ENCODE assay signal across 10 mouse cellular contexts in genomic region chr7:48894152-48894551, GRCm38 (mm10). TPM values are rescaled to one million over a fixed set of nuclear protein-coding genes. Genes with fewer than 3 reads are reported as not detected.
DNase-seq lines count a peak whose midpoint lies in the region; ATAC-seq and TF ChIP-seq lines count a peak whose summit lies in the region.
"Had no signal": no experiment of that assay in that cellular context is flagged by ENCODE, and none has a peak within 500 bp of the region (broad histone marks: within the 10 kb centered on the region; RNA-seq: fewer than 3 reads in every experiment).

No protein-coding gene starts in this region.

- no peak for ATAC-seq in kidney, postnatal 0 days (replicated peaks; ENCODE audit: low FRiP score, low read depth)
- 0 out of 2 replicates have a peak, but pooled peaks have one; percentile 36 for ATAC-seq in liver, embryonic 11.5 days (replicated peaks; ENCODE audit: low FRiP score)

- H3K4me3 ChIP-seq in kidney, postnatal 0 days (replicated peaks; ENCODE audit: low read depth, low read length) = no peak overlapping the region
- no peak overlapping the region for H3K4me3 ChIP-seq in liver, embryonic 11.5 days (ENCODE audit: low read depth, low read length)
- H3K4me3 ChIP-seq: embryonic facial prominence, embryonic 15.5 days; midbrain, embryonic 12.5 days had no signal

- TF ChIP-seq CTCF in kidney, postnatal 0 days (IDR thresholded peaks at IDR 0.05; ENCODE audit: low read depth) = peak; percentile 93

- no peak overlapping the region for H3K27ac ChIP-seq in kidney, postnatal 0 days
- H3K27ac ChIP-seq in liver, embryonic 11.5 days (ENCODE audit: low read depth, low read length) = no peak overlapping the region
- H3K27ac ChIP-seq: embryonic facial prominence, embryonic 15.5 days; midbrain, embryonic 12.5 days had no signal

- no peak overlapping the region for H3K9ac ChIP-seq in kidney, postnatal 0 days (ENCODE audit: low read depth, low read length)
- no peak overlapping the region for H3K9ac ChIP-seq in liver, embryonic 11.5 days (ENCODE audit: low read depth, low read length)
- H3K9ac ChIP-seq: embryonic facial prominence, embryonic 15.5 days; midbrain, embryonic 12.5 days had no signal

- H3K27me3 ChIP-seq in kidney, postnatal 0 days (ENCODE audit: insufficient read depth, low read length) = peaks cover 4% of the 10 kb centered on the region; the same call in 1 of the 2 replicates
- H3K27me3 ChIP-seq in liver, embryonic 11.5 days (replicated peaks; ENCODE audit: control insufficient read depth, insufficient read depth, low read length) = no peaks in the 10 kb centered on the region

- peak; percentile 31 to 63 for DNase-seq in urinary bladder, adult 18-20 months (ENCODE audit: low spot score in 2 of 2)
- DNase-seq in urinary bladder, postnatal 10 days (ENCODE audit: low spot score) = no peak
- DNase-seq in cerebellum, adult 11 months = peak; percentile 56
- DNase-seq in frontal cortex, adult 2 months (ENCODE audit: extremely low spot score in 1 of 2, low spot score in 1 of 2) = peak; percentile 41 to 87
- peak; percentile 78 for DNase-seq in kidney, postnatal 0 days (ENCODE audit: low spot score)
- DNase-seq in liver, embryonic 11.5 days (ENCODE audit: low spot score) = peak; percentile 56
- DNase-seq in ovary, postnatal 14 days (ENCODE audit: low spot score) = peak; percentile 65
- DNase-seq in thymus, postnatal 36 days = peak; percentile 38 to 56

- H3K9me3 ChIP-seq in kidney, postnatal 0 days (replicated peaks; ENCODE audit: low read length) = no peaks in the 10 kb centered on the region
- H3K9me3 ChIP-seq in liver, embryonic 11.5 days (ENCODE audit: control insufficient read depth, low read length) = no peaks in the 10 kb centered on the region
- H3K9me3 ChIP-seq: embryonic facial prominence, embryonic 15.5 days; midbrain, embryonic 12.5 days had no signal

- H3K4me2 ChIP-seq in kidney, postnatal 0 days (ENCODE audit: low read length) = no peak overlapping the region
- H3K4me2 ChIP-seq in liver, embryonic 11.5 days = no peak overlapping the region
- H3K4me2 ChIP-seq: embryonic facial prominence, embryonic 15.5 days; midbrain, embryonic 12.5 days had no signal

- WGBS in kidney, postnatal 0 days = under 1% methylated on average over 6 of the region's 6 CpGs
- 3% methylated on average over 6 of the region's 6 CpGs for WGBS in liver, embryonic 11.5 days

- no peaks in the 10 kb centered on the region for H3K36me3 ChIP-seq in kidney, postnatal 0 days (ENCODE audit: insufficient read depth, low read length)
- H3K36me3 ChIP-seq in liver, embryonic 11.5 days (ENCODE audit: control insufficient read depth, insufficient read depth, low read length) = no peaks in the 10 kb centered on the region
- H3K36me3 ChIP-seq: embryonic facial prominence, embryonic 15.5 days; midbrain, embryonic 12.5 days had no signal

- peaks cover 10% of the 10 kb centered on the region for H3K4me1 ChIP-seq in kidney, postnatal 0 days (replicated peaks; ENCODE audit: insufficient read depth, low read length)
- H3K4me1 ChIP-seq in liver, embryonic 11.5 days (replicated peaks; ENCODE audit: control insufficient read depth, insufficient read depth, low read length) = no peaks in the 10 kb centered on the region

RNA-seq across cellular contexts. Expression of gene E2f8, which starts 12.8 kb away (rescaled TPM):
- 0.52 and 0.71 TPM in 2 replicates for polyA plus RNA-seq in frontal cortex, adult 2 months (2012; rRNA removed)
- 5.5 and 7.3 TPM in 2 replicates for polyA plus RNA-seq in kidney, postnatal 0 days (2015; fragmentation: Nextera tagmentation; extraction: Ambion mirVana)
- polyA plus RNA-seq in liver, embryonic 11.5 days (2014; fragmentation: Nextera tagmentation; extraction: Ambion mirVana) = 37.2 and 37.8 TPM in 2 replicates

RNA-seq across cellular contexts. Expression of gene Nav2, which starts 14.4 kb away (rescaled TPM):
- polyA plus RNA-seq in frontal cortex, adult 2 months (2012; rRNA removed) = 48.9 and 49.2 TPM in 2 replicates
- polyA plus RNA-seq in kidney, postnatal 0 days (2015; fragmentation: Nextera tagmentation; extraction: Ambion mirVana) = 10.1 and 12.7 TPM in 2 replicates
- 6.2 TPM in 2 replicates for polyA plus RNA-seq in liver, embryonic 11.5 days (2014; fragmentation: Nextera tagmentation; extraction: Ambion mirVana)

RNA-seq across cellular contexts. Expression of gene Csrp3, which starts 46.3 kb away (rescaled TPM):
- polyA plus RNA-seq in frontal cortex, adult 2 months (2012; rRNA removed) = 0.17 TPM in 1 of 2 replicates, not detected in the other
- polyA plus RNA-seq in kidney, postnatal 0 days (2015; fragmentation: Nextera tagmentation; extraction: Ambion mirVana) = not detected in 2 replicates
- polyA plus RNA-seq in liver, embryonic 11.5 days (2014; fragmentation: Nextera tagmentation; extraction: Ambion mirVana) = 5.1 and 14.4 TPM in 2 replicates
